Mouse (Mus musculus) hindbrain, embryonic 14.5 days (tissue): ENCODE measurements around the gene Pde11a. TPM values are rescaled to one million over a fixed set of nuclear protein-coding genes. Genes with fewer than 3 reads are reported as not detected.

Experiments
- ATAC-seq: fragments of 200-750 bp; cut with Nextera tagmentation; 2 replicates; pipeline ENCODE4 v1.8.0; 2017; ENCODE audit warnings: moderate number of reproducible peaks, mild to moderate bottlenecking, moderate TSS enrichment, moderate library complexity; ENCODE audit not compliant: low FRiP score
- DNase-seq: peaks from one replicate; pipeline ENCODE4 v3.0.0-alpha.2; 2015; ENCODE audit warnings: low spot score
- H3K27ac ChIP-seq: fragments of 300-500 bp; sonication (generic); 2 replicates; pipeline ENCODE4 v1.5.1; 2014; ENCODE audit warnings: mild to moderate bottlenecking, moderate library complexity
- H3K27me3 ChIP-seq: fragments of 300-500 bp; sonication (generic); 2 replicates; pipeline ENCODE4 v1.6.1; 2014; ENCODE audit warnings: mild to moderate bottlenecking, low read length, mixed read lengths; ENCODE audit not compliant: control insufficient read depth, insufficient read depth
- H3K36me3 ChIP-seq: fragments of 300-500 bp; sonication (generic); replicated peaks from 2 replicates; pipeline ENCODE4 v1.6.1; 2014; ENCODE audit not compliant: control insufficient read depth, insufficient read depth
- H3K4me1 ChIP-seq: fragments of 300-500 bp; sonication (generic); replicated peaks from 2 replicates; pipeline ENCODE4 v1.6.1; 2014; ENCODE audit warnings: antibody characterized with exemption, low read length, mixed read lengths; ENCODE audit not compliant: control insufficient read depth, insufficient read depth
- H3K4me2 ChIP-seq: fragments of 300-500 bp; sonication (generic); replicated peaks from 2 replicates; pipeline ENCODE4 v1.6.1; 2014; ENCODE audit warnings: mild to moderate bottlenecking, moderate library complexity
- H3K4me3 ChIP-seq: fragments of 300-500 bp; sonication (generic); replicated peaks from 2 replicates; pipeline ENCODE4 v1.5.1; 2014; ENCODE audit warnings: mild to moderate bottlenecking, low read length
- H3K9ac ChIP-seq: fragments of 300-500 bp; sonication (generic); 2 replicates; pipeline ENCODE4 v1.6.1; 2014
- H3K9me3 ChIP-seq: fragments of 300-500 bp; sonication (generic); 2 replicates; pipeline ENCODE4 v1.6.1; 2016; ENCODE audit warnings: low read length; ENCODE audit not compliant: control insufficient read depth
- WGBS: fragments of 180-500 bp; shearing (Covaris S2); extraction: QIAGEN DNeasy Blood & Tissue Kit; methylation state at CpG from one replicate; pipeline ENCODE4 v1.1.7; 2014; 5-methylcytosine and 5-hydroxymethylcytosine counted together
- polyA plus RNA-seq: library from polyadenylated mRNA; unstranded; fragments of >200 nt; fragmentation: Nextera tagmentation; extraction: Ambion mirVana; gene quantifications from 2 replicates; pipeline ENCODE4 v1.2.1, GENCODE M21; 2014

The Pde11a gene
- polyA plus RNA-seq, 1 experiment from 2014 or later = 1.7 TPM

- no peak for ATAC-seq
- Histone ChIP-seq H3K36me3 (no peaks in the 10 kb centered on the region), H3K9ac (no peak overlapping the region), H3K4me2 (no peak overlapping the region), H3K9me3 (no peaks in the 10 kb centered on the region), H3K4me3 (no peak overlapping the region), H3K27me3 (no peaks in the 10 kb centered on the region), H3K27ac (no peak overlapping the region), H3K4me1 (no peaks in the 10 kb centered on the region)
- 90% methylated on average over 10 of the region's 10 CpGs for WGBS
- DNase-seq = no peak
Observed at GRCm38 (mm10) chr2:76237638-76238420, 100.7 kb downstream of the Pde11a start.

- ATAC-seq (no peak), DNase-seq (no peak)
- WGBS = 37% methylated on average over 6 of the region's 6 CpGs
- H3K27me3 ChIP-seq = no peaks in the 10 kb centered on the region
- H3K27ac ChIP-seq = no peak overlapping the region
- H3K4me3 ChIP-seq = no peak overlapping the region
- H3K9me3 ChIP-seq = no peaks in the 10 kb centered on the region
- no peak overlapping the region for H3K9ac ChIP-seq
- H3K36me3 ChIP-seq = no peaks in the 10 kb centered on the region
- no peaks in the 10 kb centered on the region for H3K4me1 ChIP-seq
- no peak overlapping the region for H3K4me2 ChIP-seq
Observed at GRCm38 (mm10) chr2:76220364-76221108, 118.0 kb downstream of the Pde11a start.

GRCm38 (mm10) chr2:76219540-76219939 is 119.0 kb downstream of the Pde11a start:
- no peak overlapping the region for H3K9ac ChIP-seq
- H3K9me3 ChIP-seq = no peaks in the 10 kb centered on the region
- no peak for ATAC-seq
- no peaks in the 10 kb centered on the region for H3K4me1 ChIP-seq
- 88% methylated on average over 6 of the region's 6 CpGs for WGBS
- H3K4me3 ChIP-seq = no peak overlapping the region
- no peaks in the 10 kb centered on the region for H3K36me3 ChIP-seq
- DNase-seq = no peak
- H3K27me3 ChIP-seq = no peaks in the 10 kb centered on the region
- no peak overlapping the region for H3K4me2 ChIP-seq
- no peak overlapping the region for H3K27ac ChIP-seq

GRCm38 (mm10) chr2:76216146-76216545 is 122.4 kb downstream of the Pde11a start:
- no peak overlapping the region for H3K9ac ChIP-seq
- H3K27me3 ChIP-seq = no peaks in the 10 kb centered on the region
- no peak overlapping the region for H3K4me3 ChIP-seq
- no peaks in the 10 kb centered on the region for H3K36me3 ChIP-seq
- DNase-seq (no peak), ATAC-seq (no peak)
- H3K27ac ChIP-seq = no peak overlapping the region
- WGBS = 67% methylated on average over 7 of the region's 7 CpGs
- no peak overlapping the region for H3K4me2 ChIP-seq
- no peaks in the 10 kb centered on the region for H3K4me1 ChIP-seq
- no peaks in the 10 kb centered on the region for H3K9me3 ChIP-seq

GRCm38 (mm10) chr2:76215219-76215618 is 123.4 kb downstream of the Pde11a start:
- DNase-seq (no peak), ATAC-seq (no peak)
- no peak overlapping the region for H3K4me2 ChIP-seq
- no peak overlapping the region for H3K27ac ChIP-seq
- H3K4me3 ChIP-seq = no peak overlapping the region
- no peaks in the 10 kb centered on the region for H3K4me1 ChIP-seq
- no peaks in the 10 kb centered on the region for H3K9me3 ChIP-seq
- H3K9ac ChIP-seq = no peak overlapping the region
- no peaks in the 10 kb centered on the region for H3K27me3 ChIP-seq
- H3K36me3 ChIP-seq = no peaks in the 10 kb centered on the region
- WGBS = 83% methylated on average over 9 of the region's 9 CpGs

GRCm38 (mm10) chr2:76185126-76185525 is 153.4 kb downstream of the Pde11a start:
- H3K4me2 ChIP-seq = no peak overlapping the region
- DNase-seq (no peak), ATAC-seq (no peak)
- H3K9ac ChIP-seq = no peak overlapping the region
- H3K27ac ChIP-seq = no peak overlapping the region
- H3K9me3 ChIP-seq = no peaks in the 10 kb centered on the region
- 47% methylated on average over 1 of the region's 1 CpGs for WGBS
- no peaks in the 10 kb centered on the region for H3K36me3 ChIP-seq
- H3K4me1 ChIP-seq = no peaks in the 10 kb centered on the region
- no peaks in the 10 kb centered on the region for H3K27me3 ChIP-seq
- no peak overlapping the region for H3K4me3 ChIP-seq

GRCm38 (mm10) chr2:76162822-76163221 is 175.8 kb downstream of the Pde11a start:
- WGBS = 85% methylated on average over 4 of the region's 4 CpGs
- H3K27ac ChIP-seq = no peak overlapping the region
- no peak overlapping the region for H3K4me2 ChIP-seq
- no peaks in the 10 kb centered on the region for H3K4me1 ChIP-seq
- H3K9ac ChIP-seq = no peak overlapping the region
- H3K4me3 ChIP-seq = no peak overlapping the region
- H3K9me3 ChIP-seq = no peaks in the 10 kb centered on the region
- ATAC-seq (no peak), DNase-seq (no peak)
- H3K27me3 ChIP-seq = no peaks in the 10 kb centered on the region
- no peaks in the 10 kb centered on the region for H3K36me3 ChIP-seq

GRCm38 (mm10) chr2:76158973-76159372 is 179.6 kb downstream of the Pde11a start:
- Histone ChIP-seq H3K36me3 (no peaks in the 10 kb centered on the region), H3K4me2 (no peak overlapping the region), H3K4me3 (no peak overlapping the region), H3K9ac (no peak overlapping the region), H3K9me3 (no peaks in the 10 kb centered on the region), H3K27me3 (no peaks in the 10 kb centered on the region), H3K4me1 (no peaks in the 10 kb centered on the region), H3K27ac (no peak overlapping the region)
- no peak for ATAC-seq
- 40% methylated on average over 2 of the region's 2 CpGs for WGBS
- DNase-seq = no peak

- H3K9ac ChIP-seq = no peak overlapping the region
- no peaks in the 10 kb centered on the region for H3K9me3 ChIP-seq
- H3K27me3 ChIP-seq = no peaks in the 10 kb centered on the region
- no peaks in the 10 kb centered on the region for H3K4me1 ChIP-seq
- H3K27ac ChIP-seq = no peak overlapping the region
- H3K4me2 ChIP-seq = no peak overlapping the region
- H3K36me3 ChIP-seq = no peaks in the 10 kb centered on the region
- no peak for DNase-seq
- no peak overlapping the region for H3K4me3 ChIP-seq
- ATAC-seq = no peak
- 59% methylated on average over 10 of the region's 10 CpGs for WGBS
Observed at GRCm38 (mm10) chr2:76141136-76141535, 197.4 kb downstream of the Pde11a start.
